Comparison of ENCODE assay signal across 7 mouse cellular contexts in the genomic region with DNA sequence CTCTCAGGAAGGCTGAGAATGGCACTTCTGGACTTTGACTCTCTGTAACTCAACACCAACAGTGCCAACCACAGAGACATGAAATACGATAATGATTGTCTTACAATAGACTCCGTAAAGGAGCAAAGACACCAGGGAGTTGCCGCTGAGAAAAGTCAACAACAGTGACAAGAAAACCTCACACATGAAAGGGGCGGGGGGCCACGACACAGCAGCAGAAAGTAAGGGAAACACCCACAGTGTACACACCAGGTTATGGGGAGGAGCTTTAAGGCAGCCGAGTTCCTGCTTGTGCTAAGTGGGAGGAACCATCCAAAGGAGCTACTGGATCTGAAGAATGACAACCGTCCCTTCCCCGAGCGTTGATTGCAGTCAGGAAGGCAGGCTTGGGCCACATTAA. TPM values are rescaled to one million over a fixed set of nuclear protein-coding genes. Genes with fewer than 3 reads are reported as not detected.
DNase-seq lines count a peak whose midpoint lies in the region; ATAC-seq lines count a peak whose summit lies in the region.

No protein-coding gene starts in this region.

- H3K4me3 ChIP-seq in intestine, embryonic 15.5 days (replicated peaks), result no peak overlapping the region
- H3K4me3 ChIP-seq in liver, embryonic 12.5 days, result no peak overlapping the region
- H3K4me3 ChIP-seq in neural tube, embryonic 12.5 days, result no peak overlapping the region
- no peak overlapping the region for H3K4me3 ChIP-seq in hindbrain, embryonic 11.5 days (ENCODE audit: low read depth, low read length)

- no peaks in the 10 kb centered on the region for H3K27me3 ChIP-seq in intestine, embryonic 15.5 days (replicated peaks)
- H3K27me3 ChIP-seq in liver, embryonic 12.5 days (replicated peaks), result peaks cover 38% of the 10 kb centered on the region
- H3K27me3 ChIP-seq in neural tube, embryonic 12.5 days (replicated peaks), result 0 out of 2 replicates have a peak, but pooled peaks cover 7% of the 10 kb centered on the region
- H3K27me3 ChIP-seq in hindbrain, embryonic 11.5 days (ENCODE audit: control insufficient read depth, insufficient read depth, low read length), result no peaks in the 10 kb centered on the region; the same call in 1 of the 2 replicates

- no peaks in the 10 kb centered on the region for H3K36me3 ChIP-seq in intestine, embryonic 15.5 days
- no peaks in the 10 kb centered on the region for H3K36me3 ChIP-seq in liver, embryonic 12.5 days
- no peaks in the 10 kb centered on the region for H3K36me3 ChIP-seq in neural tube, embryonic 12.5 days
- H3K36me3 ChIP-seq in hindbrain, embryonic 11.5 days (ENCODE audit: control insufficient read depth, insufficient read depth, low read length), result no peaks in the 10 kb centered on the region

- peak; percentile 54 for DNase-seq in embryo, embryonic 10.5 days (ENCODE audit: low spot score)
- no peak for DNase-seq in thymus, postnatal 36 days
- no peak for DNase-seq in left cerebral cortex, adult 8-10 months (ENCODE audit: low spot score in 2 of 2)
- DNase-seq in hindbrain, embryonic 11.5 days (ENCODE audit: low spot score), result no peak

- H3K4me1 ChIP-seq in intestine, embryonic 15.5 days (replicated peaks), result peaks cover 15% of the 10 kb centered on the region
- H3K4me1 ChIP-seq in liver, embryonic 12.5 days, result no peaks in the 10 kb centered on the region
- H3K4me1 ChIP-seq in neural tube, embryonic 12.5 days, result peaks cover 8% of the 10 kb centered on the region
- H3K4me1 ChIP-seq in hindbrain, embryonic 11.5 days (replicated peaks; ENCODE audit: control insufficient read depth, insufficient read depth, low read length), result no peaks in the 10 kb centered on the region

- no peak overlapping the region for H3K9ac ChIP-seq in intestine, embryonic 15.5 days
- no peak overlapping the region for H3K9ac ChIP-seq in liver, embryonic 12.5 days
- no peak overlapping the region for H3K9ac ChIP-seq in neural tube, embryonic 12.5 days
- H3K9ac ChIP-seq in hindbrain, embryonic 11.5 days (ENCODE audit: low read depth, low read length), result no peak overlapping the region

- ATAC-seq in intestine, embryonic 15.5 days, result peak; percentile 73
- no peak for ATAC-seq in liver, embryonic 12.5 days
- ATAC-seq in neural tube, embryonic 12.5 days (ENCODE audit: low FRiP score, low read depth), result no peak
- no peak for ATAC-seq in hindbrain, embryonic 11.5 days (ENCODE audit: low FRiP score)

- 32% methylated on average over 9 of the region's 9 CpGs for WGBS in intestine, embryonic 15.5 days
- WGBS in liver, embryonic 12.5 days (ENCODE audit: insufficient replicate concordance), result 50% methylated on average over 9 of the region's 9 CpGs
- 14% methylated on average over 9 of the region's 9 CpGs for WGBS in neural tube, embryonic 12.5 days
- 54% methylated on average over 9 of the region's 9 CpGs for WGBS in hindbrain, embryonic 11.5 days

- H3K4me2 ChIP-seq in intestine, embryonic 15.5 days (replicated peaks), result peak overlapping the region; percentile 38; the same call in 1 of the 2 replicates
- 0 out of 2 replicates have a peak overlapping the region, but pooled peaks have one; percentile 1 for H3K4me2 ChIP-seq in liver, embryonic 12.5 days
- H3K4me2 ChIP-seq in neural tube, embryonic 12.5 days (replicated peaks), result peak overlapping the region; percentile 4; the same call in 1 of the 2 replicates
- no peak overlapping the region for H3K4me2 ChIP-seq in hindbrain, embryonic 11.5 days (replicated peaks; ENCODE audit: low read depth, low read length)

- H3K9me3 ChIP-seq in intestine, embryonic 15.5 days, result no peaks in the 10 kb centered on the region
- H3K9me3 ChIP-seq in liver, embryonic 12.5 days (replicated peaks), result no peaks in the 10 kb centered on the region
- H3K9me3 ChIP-seq in neural tube, embryonic 12.5 days, result no peaks in the 10 kb centered on the region
- H3K9me3 ChIP-seq in hindbrain, embryonic 11.5 days (ENCODE audit: control insufficient read depth, low read length), result no peaks in the 10 kb centered on the region

- 0 out of 2 replicates have a peak overlapping the region, but pooled peaks have one; percentile 13 for H3K27ac ChIP-seq in intestine, embryonic 15.5 days
- H3K27ac ChIP-seq in liver, embryonic 12.5 days, result no peak overlapping the region
- H3K27ac ChIP-seq in neural tube, embryonic 12.5 days, result no peak overlapping the region
- H3K27ac ChIP-seq in hindbrain, embryonic 11.5 days (ENCODE audit: low read depth, low read length), result no peak overlapping the region

RNA-seq across cellular contexts. Expression of a gene that starts 4.3 kb away (rescaled TPM):
- 12.1 and 18.8 TPM in 2 replicates for polyA plus RNA-seq in intestine, embryonic 15.5 days (2015; fragmentation: Nextera tagmentation; extraction: Ambion mirVana)
- 5.5 and 6.7 TPM in 2 replicates for polyA plus RNA-seq in liver, embryonic 12.5 days (2016; fragmentation: Nextera tagmentation; extraction: Ambion mirVana)
- polyA plus RNA-seq in neural tube, embryonic 12.5 days (2016; fragmentation: Nextera tagmentation; extraction: Ambion mirVana), result 9.4 and 10.9 TPM in 2 replicates
- total RNA-seq in left cerebral cortex, adult 8-10 months (2022), result 10 to 100 TPM; 52.0 to 82.7 (median 62.7) TPM
- polyA plus RNA-seq in hindbrain, embryonic 11.5 days (2014; fragmentation: Nextera tagmentation; extraction: Ambion mirVana), result 9.6 and 15.5 TPM in 2 replicates
